Mouse (Mus musculus): ENCODE measurements around the gene Tmem87b. TPM values are rescaled to one million over a fixed set of nuclear protein-coding genes. Genes with fewer than 3 reads are reported as not detected.

Gene Tmem87b
- total RNA-seq, 4 experiments from 2014 or later = 18.0 to 20.6 (median 19.3) TPM

- DNase-seq (ENCODE audit: low spot score) = no peak
Measured at GRCm38 (mm10) chr2:128887866-128888550, 70.1 kb downstream of the Tmem87b start.

- no peak for DNase-seq (ENCODE audit: low spot score)
Measured at GRCm38 (mm10) chr2:128890661-128891335, 72.9 kb downstream of the Tmem87b start.

GRCm38 (mm10) chr2:128892180-128892721 lies 74.3 kb downstream of the Tmem87b start:
- no peak for DNase-seq (ENCODE audit: low spot score)

GRCm38 (mm10) chr2:128902843-128903242 lies 84.9 kb downstream of the Tmem87b start:
- no peak for DNase-seq (ENCODE audit: low spot score)

GRCm38 (mm10) chr2:128903661-128904060 lies 85.7 kb downstream of the Tmem87b start:
- no peak for DNase-seq (ENCODE audit: low spot score)

Other genes starting within 250 kb of the Tmem87b start
- not detected for gene Spdye4c, start 226.9 kb upstream of the Tmem87b start, total RNA-seq (2022)
- 10 to 100 TPM; 37.2 to 41.3 (median 39.1) TPM for gene Anapc1, start 130.7 kb upstream of the Tmem87b start, total RNA-seq (2022)
- gene Mertk, start 119.2 kb upstream of the Tmem87b start, total RNA-seq (2022) = 1 to 10 TPM; 4.4 to 5.3 (median 4.5) TPM
- gene Fbln7, start 44.9 kb downstream of the Tmem87b start, total RNA-seq (2022) = 1 to 10 TPM in 1 of 4 experiments, under 1 TPM in 3; 0.26 to 1.2 (median 0.81) TPM
- 1 to 10 TPM; 7.0 to 8.3 (median 7.7) TPM for gene Zc3h8, start 126.0 kb downstream of the Tmem87b start, total RNA-seq (2022)
- gene Zc3h6, start 149.3 kb downstream of the Tmem87b start, total RNA-seq (2022) = 1 to 10 TPM; 2.6 to 9.2 (median 5.5) TPM
- gene Gm10762, start 149.6 kb downstream of the Tmem87b start, total RNA-seq (2022) = 10 to 100 TPM; 10.7 to 12.4 (median 12.2) TPM
- under 1 TPM in 1 of 4 experiments, not detected in 3; 0.08 TPM for gene Vinac1, start 230.1 kb downstream of the Tmem87b start, total RNA-seq (2022)
- 10 to 100 TPM; 17.9 to 22.8 (median 21.9) TPM for gene Ttl, start 247.8 kb downstream of the Tmem87b start, total RNA-seq (2022)

Measured in heart, adult 8-10 months (tissue).